Mouse (Mus musculus) kidney, embryonic 16.5 days (tissue): ENCODE results near the gene Gstm4. TPM values are rescaled to one million over a fixed set of nuclear protein-coding genes. Genes with fewer than 3 reads are reported as not detected.

ENCODE experiments used
- ATAC-seq: fragments of 200-750 bp; cut with Nextera tagmentation; 2 replicates; pipeline ENCODE4 v1.8.0; 2017; ENCODE audit warnings: moderate TSS enrichment; ENCODE audit not compliant: low FRiP score, low TSS enrichment
- H3K27ac ChIP-seq: fragments of 300-500 bp; sonication (generic); 2 replicates; pipeline ENCODE4 v1.5.1; 2014; ENCODE audit warnings: low read length
- H3K27me3 ChIP-seq: fragments of 300-500 bp; sonication (generic); 2 replicates; pipeline ENCODE4 v1.6.1; 2014; ENCODE audit warnings: low read length, control low read depth, mixed read lengths; ENCODE audit not compliant: insufficient read depth
- H3K36me3 ChIP-seq: fragments of 300-500 bp; sonication (generic); 2 replicates; pipeline ENCODE4 v1.6.1; 2014; ENCODE audit warnings: low read length, control low read depth, mixed read lengths; ENCODE audit not compliant: insufficient read depth
- H3K4me1 ChIP-seq: fragments of 300-500 bp; sonication (generic); 2 replicates; pipeline ENCODE4 v1.6.1; 2014; ENCODE audit warnings: low read length, control low read depth, mixed read lengths; ENCODE audit not compliant: insufficient read depth
- H3K4me2 ChIP-seq: fragments of 300-500 bp; sonication (generic); replicated peaks from 2 replicates; pipeline ENCODE4 v1.6.1; 2014; ENCODE audit warnings: low read depth, low read length
- H3K4me3 ChIP-seq: fragments of 300-500 bp; sonication (generic); 2 replicates; pipeline ENCODE4 v1.5.1; 2014; ENCODE audit warnings: mild to moderate bottlenecking, low read length
- H3K9ac ChIP-seq: fragments of 300-500 bp; sonication (generic); replicated peaks from 2 replicates; pipeline ENCODE4 v1.6.1; 2014; ENCODE audit warnings: low read length
- H3K9me3 ChIP-seq: fragments of 300-500 bp; sonication (generic); 2 replicates; pipeline ENCODE4 v1.6.1; 2016; ENCODE audit warnings: low read length, control low read depth
- WGBS: fragments of 180-500 bp; shearing (Covaris S2); extraction: QIAGEN DNeasy Blood & Tissue Kit; methylation state at CpG from one replicate; pipeline ENCODE4 v1.1.7; 2014; 5-methylcytosine and 5-hydroxymethylcytosine counted together
- polyA plus RNA-seq: library from polyadenylated mRNA; unstranded; fragments of >200 nt; fragmentation: Nextera tagmentation; extraction: Ambion mirVana; gene quantifications from 2 replicates; pipeline ENCODE4 v1.2.1, GENCODE M21; 2015

The Gstm4 gene
- 19.8 and 20.4 TPM in 2 replicates for polyA plus RNA-seq

- Histone ChIP-seq H3K36me3 (no peaks in the 10 kb centered on the region), H3K4me3 (peak within 1 kb of the TSS; percentile 58), H3K4me2 (peak within 1 kb of the TSS; percentile 82), H3K27ac (peak within 1 kb of the TSS; percentile 52; the same call in 1 of the 2 replicates), H3K9ac (peak within 1 kb of the TSS; percentile 75), H3K9me3 (no peaks in the 10 kb centered on the region), H3K27me3 (no peaks in the 10 kb centered on the region), H3K4me1 (peaks cover 7% of the 10 kb centered on the region; the same call in 1 of the 2 replicates)
- 4% methylated on average over 29 of the region's 29 CpGs for WGBS
- ATAC-seq = peak; percentile 95
These were observed at the start of gene Gstm4 for GRCm38 (mm10) chr3:108044394-108045140. Gstm4 (minus strand) TSS chr3:108044894.

- no peak overlapping the region for H3K27ac ChIP-seq
- H3K4me1 ChIP-seq = peaks cover 6% of the 10 kb centered on the region; the same call in 1 of the 2 replicates
- no peak for ATAC-seq
- no peak overlapping the region for H3K4me2 ChIP-seq
- no peaks in the 10 kb centered on the region for H3K9me3 ChIP-seq
- H3K27me3 ChIP-seq = no peaks in the 10 kb centered on the region
- 83% methylated on average over 1 of the region's 1 CpGs for WGBS
- H3K9ac ChIP-seq = no peak overlapping the region
- H3K36me3 ChIP-seq = no peaks in the 10 kb centered on the region
- H3K4me3 ChIP-seq = no peak overlapping the region
These were observed 49.5 kb upstream of the Gstm4 start for GRCm38 (mm10) chr3:108094146-108094545.

- H3K4me2 ChIP-seq = no peak overlapping the region
- peaks cover 12% of the 10 kb centered on the region; the same call in 1 of the 2 replicates for H3K4me1 ChIP-seq
- H3K27ac ChIP-seq = no peak overlapping the region
- no peak for ATAC-seq
- no peaks in the 10 kb centered on the region for H3K9me3 ChIP-seq
- no peaks in the 10 kb centered on the region for H3K36me3 ChIP-seq
- H3K4me3 ChIP-seq = no peak overlapping the region
- no peak overlapping the region for H3K9ac ChIP-seq
- no peaks in the 10 kb centered on the region for H3K27me3 ChIP-seq
- WGBS = 65% methylated on average over 6 of the region's 6 CpGs
These were observed 48.6 kb upstream of the Gstm4 start for GRCm38 (mm10) chr3:108093306-108093705.

- 76% methylated on average over 15 of the region's 15 CpGs for WGBS
These were observed 47.9 kb upstream of the Gstm4 start, which contains the start of gene Gnat2 for GRCm38 (mm10) chr3:108092536-108093115. Gnat2 (plus strand) TSS chr3:108092789.

GRCm38 (mm10) chr3:108092030-108092429 is 47.3 kb upstream of the Gstm4 start:
- no peaks in the 10 kb centered on the region for H3K27me3 ChIP-seq
- H3K36me3 ChIP-seq = no peaks in the 10 kb centered on the region
- no peak overlapping the region for H3K4me2 ChIP-seq
- no peaks in the 10 kb centered on the region for H3K9me3 ChIP-seq
- H3K4me1 ChIP-seq = peaks cover 12% of the 10 kb centered on the region; the same call in 1 of the 2 replicates
- no peak overlapping the region for H3K27ac ChIP-seq
- no peak for ATAC-seq
- no peak overlapping the region for H3K4me3 ChIP-seq
- WGBS = 75% methylated on average over 6 of the region's 6 CpGs
- no peak overlapping the region for H3K9ac ChIP-seq

More at GRCm38 (mm10) chr3:108092536-108093115, 47.9 kb upstream of the Gstm4 start, which contains the start of gene Gnat2:
- Histone ChIP-seq H3K27me3 (no peaks in the 10 kb centered on the region), H3K4me3 (no peak within 1 kb of the TSS), H3K36me3 (no peaks in the 10 kb centered on the region), H3K9ac (no peak within 1 kb of the TSS), H3K27ac (no peak within 1 kb of the TSS), H3K9me3 (no peaks in the 10 kb centered on the region), H3K4me2 (no peak within 1 kb of the TSS), H3K4me1 (peaks cover 12% of the 10 kb centered on the region; the same call in 1 of the 2 replicates)
- ATAC-seq = no peak

- H3K4me3 ChIP-seq = no peak overlapping the region
- WGBS = 74% methylated on average over 2 of the region's 2 CpGs
- no peak overlapping the region for H3K27ac ChIP-seq
- H3K9me3 ChIP-seq = no peaks in the 10 kb centered on the region
- no peak for ATAC-seq
- no peak overlapping the region for H3K9ac ChIP-seq
- H3K4me2 ChIP-seq = no peak overlapping the region
- H3K27me3 ChIP-seq = no peaks in the 10 kb centered on the region
- H3K36me3 ChIP-seq = no peaks in the 10 kb centered on the region
- peaks cover 11% of the 10 kb centered on the region; the same call in 1 of the 2 replicates for H3K4me1 ChIP-seq
These were observed 45.9 kb upstream of the Gstm4 start for GRCm38 (mm10) chr3:108090561-108090960.

- no peak for ATAC-seq
- Histone ChIP-seq H3K27ac (no peak overlapping the region), H3K9ac (no peak overlapping the region), H3K36me3 (no peaks in the 10 kb centered on the region), H3K4me2 (no peak overlapping the region), H3K4me3 (no peak overlapping the region), H3K9me3 (no peaks in the 10 kb centered on the region), H3K27me3 (no peaks in the 10 kb centered on the region), H3K4me1 (peaks cover 11% of the 10 kb centered on the region)
- WGBS = 27% methylated on average over 2 of the region's 2 CpGs
These were observed 45.2 kb upstream of the Gstm4 start for GRCm38 (mm10) chr3:108089916-108090315.

- WGBS = 37% methylated on average over 5 of the region's 5 CpGs
- no peak for ATAC-seq
These were observed 44.2 kb upstream of the Gstm4 start for GRCm38 (mm10) chr3:108088842-108089380.

GRCm38 (mm10) chr3:108087329-108087728 is 42.6 kb upstream of the Gstm4 start:
- Histone ChIP-seq H3K27ac (no peak overlapping the region; the same call in 1 of the 2 replicates), H3K27me3 (no peaks in the 10 kb centered on the region), H3K4me2 (peak overlapping the region; percentile 98; the same call in 1 of the 2 replicates), H3K36me3 (no peaks in the 10 kb centered on the region), H3K9ac (no peak overlapping the region), H3K4me1 (peaks cover 34% of the 10 kb centered on the region), H3K4me3 (no peak overlapping the region), H3K9me3 (no peaks in the 10 kb centered on the region)
- no peak for ATAC-seq
- 77% methylated on average over 3 of the region's 3 CpGs for WGBS

More at GRCm38 (mm10) chr3:108088842-108089380, 44.2 kb upstream of the Gstm4 start:
- Histone ChIP-seq H3K9ac (no peak overlapping the region), H3K27ac (no peak overlapping the region), H3K4me3 (no peak overlapping the region), H3K4me1 (peaks cover 21% of the 10 kb centered on the region), H3K27me3 (no peaks in the 10 kb centered on the region), H3K4me2 (no peak overlapping the region), H3K9me3 (no peaks in the 10 kb centered on the region), H3K36me3 (no peaks in the 10 kb centered on the region)
